Mouse (Mus musculus): ENCODE data around the gene Pik3ca.
"Not testable (repeated sequence)": the region's sequence is repeated elsewhere in the genome, so short reads cannot be mapped to it uniquely, and the experiment has no call there.

The Pik3ca gene

GRCm38 (mm10) chr3:32401591-32401990 lies 4.1 kb downstream of the Pik3ca start:
- no peak for DNase-seq (ENCODE audit: low spot score in 2 of 2)

- DNase-seq (ENCODE audit: low spot score in 2 of 2): no peak
Measured at GRCm38 (mm10) chr3:32402990-32403885, 5.8 kb downstream of the Pik3ca start.

- no peak for DNase-seq (ENCODE audit: low spot score in 2 of 2)
Measured at GRCm38 (mm10) chr3:32405699-32406098, 8.2 kb downstream of the Pik3ca start.

- no peak for DNase-seq (ENCODE audit: low spot score in 2 of 2)
Measured at GRCm38 (mm10) chr3:32406804-32407203, 9.3 kb downstream of the Pik3ca start.

GRCm38 (mm10) chr3:32408811-32409273 lies 11.4 kb downstream of the Pik3ca start:
- no peak for DNase-seq (ENCODE audit: low spot score in 2 of 2)

- no peak for DNase-seq (ENCODE audit: low spot score in 2 of 2)
Measured at GRCm38 (mm10) chr3:32412502-32413044, 15.1 kb downstream of the Pik3ca start.

- DNase-seq (ENCODE audit: low spot score in 2 of 2): no peak
Measured at GRCm38 (mm10) chr3:32414381-32414780, 16.9 kb downstream of the Pik3ca start.

- no peak for DNase-seq (ENCODE audit: low spot score in 2 of 2)
Measured at GRCm38 (mm10) chr3:32415370-32416309, 18.2 kb downstream of the Pik3ca start.

- no peak for DNase-seq (ENCODE audit: low spot score in 2 of 2)
Measured at GRCm38 (mm10) chr3:32417751-32418211, 20.3 kb downstream of the Pik3ca start.

GRCm38 (mm10) chr3:32419866-32420265 lies 22.4 kb downstream of the Pik3ca start:
- no peak for DNase-seq (ENCODE audit: low spot score in 2 of 2)

GRCm38 (mm10) chr3:32421115-32422054 lies 23.9 kb downstream of the Pik3ca start:
- no peak for DNase-seq (ENCODE audit: low spot score in 2 of 2)

- DNase-seq (ENCODE audit: low spot score in 2 of 2): no peak
Measured at GRCm38 (mm10) chr3:32427695-32428094, 30.2 kb downstream of the Pik3ca start.

- DNase-seq (ENCODE audit: low spot score in 2 of 2): no peak
Measured at GRCm38 (mm10) chr3:32428361-32428760, 30.9 kb downstream of the Pik3ca start.

GRCm38 (mm10) chr3:32428921-32429320 lies 31.4 kb downstream of the Pik3ca start:
- no peak for DNase-seq (ENCODE audit: low spot score in 2 of 2)

GRCm38 (mm10) chr3:32429351-32429750 lies 31.9 kb downstream of the Pik3ca start:
- not testable (repeated sequence) for DNase-seq (ENCODE audit: low spot score in 2 of 2)

GRCm38 (mm10) chr3:32430394-32430793 lies 32.9 kb downstream of the Pik3ca start:
- no peak for DNase-seq (ENCODE audit: low spot score in 2 of 2)

- no peak for DNase-seq (ENCODE audit: low spot score in 2 of 2)
Measured at GRCm38 (mm10) chr3:32434016-32434415, 36.5 kb downstream of the Pik3ca start.

GRCm38 (mm10) chr3:32436101-32436500 lies 38.6 kb downstream of the Pik3ca start:
- DNase-seq (ENCODE audit: low spot score in 2 of 2): no peak

GRCm38 (mm10) chr3:32437297-32437696 lies 39.8 kb downstream of the Pik3ca start:
- no peak for DNase-seq (ENCODE audit: low spot score in 2 of 2)

GRCm38 (mm10) chr3:32437820-32438219 lies 40.3 kb downstream of the Pik3ca start:
- no peak for DNase-seq (ENCODE audit: low spot score in 2 of 2)

GRCm38 (mm10) chr3:32438716-32439115 lies 41.2 kb downstream of the Pik3ca start:
- no peak for DNase-seq (ENCODE audit: low spot score in 2 of 2)
